Mouse (Mus musculus): Measurements from ENCODE around the gene Wdr83os.
"Not testable (repeated sequence)": the region's sequence is repeated elsewhere in the genome, so short reads cannot be mapped to it uniquely, and the experiment has no call there.

Wdr83os gene

DNA sequence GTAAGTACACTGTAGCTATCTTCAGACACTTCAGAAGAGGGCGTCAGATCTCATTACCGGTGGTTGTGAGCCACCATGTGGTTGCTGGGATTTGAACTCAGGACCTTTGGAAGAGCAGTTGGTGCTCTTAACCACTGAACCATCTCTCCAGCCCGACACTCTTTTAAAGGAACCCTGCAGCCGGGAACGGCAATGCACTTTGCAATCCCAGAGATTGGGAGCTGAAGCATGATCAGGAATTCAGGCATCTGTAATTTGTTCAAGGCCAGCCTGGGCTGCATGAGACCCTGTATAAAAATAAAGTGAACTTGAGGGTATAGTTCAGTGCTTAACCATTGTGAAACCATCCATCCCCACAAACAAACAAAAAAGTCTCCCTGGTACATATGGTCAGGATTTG lies 39.7 kb downstream of the Wdr83os start:
- DNase-seq, result not testable (repeated sequence)

DNA sequence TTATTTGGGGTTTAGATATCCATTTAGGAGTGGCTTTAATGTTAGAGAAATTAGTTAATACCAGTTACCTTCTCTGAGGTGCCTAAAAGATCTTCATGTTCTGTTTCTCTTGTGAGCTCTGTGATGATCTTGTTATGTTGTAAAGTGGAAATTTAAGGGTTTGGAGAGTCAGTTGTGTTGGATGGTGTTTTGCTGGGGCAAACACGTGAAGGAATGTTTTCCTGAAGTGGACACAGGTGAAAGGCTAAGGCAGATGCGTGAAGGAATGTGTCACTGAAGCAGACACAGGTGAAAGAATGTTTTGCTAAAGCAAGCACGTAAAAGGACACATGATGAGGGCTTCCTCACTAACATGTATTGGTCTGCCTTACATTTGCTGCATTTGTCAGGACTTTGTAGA lies 42.5 kb downstream of the Wdr83os start, which contains the start of gene Zfp791:
Zfp791 (minus strand) TSS at position 101 of the 400 bp plus-strand sequence.
- no peak for DNase-seq

DNA sequence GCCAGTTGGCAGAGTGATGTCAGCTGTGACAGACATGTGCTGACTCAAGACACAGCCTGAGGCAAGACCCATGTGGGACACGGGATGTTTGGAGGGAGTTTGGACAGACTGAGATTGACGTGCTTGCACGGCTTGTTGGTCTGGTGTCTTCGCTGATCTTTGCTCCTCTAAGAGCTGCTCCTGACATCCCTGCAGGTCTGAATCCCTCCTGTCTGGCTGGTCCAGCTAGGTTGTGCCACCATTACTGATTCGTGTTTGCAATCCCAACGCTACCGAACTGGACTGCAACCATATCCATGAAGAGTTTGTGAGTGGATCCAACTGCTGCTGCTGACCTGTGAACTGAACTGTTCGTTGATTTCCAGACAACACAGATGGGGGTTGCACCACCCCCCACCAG lies 43.2 kb downstream of the Wdr83os start:
- DNase-seq, result no peak

Measured in lung, postnatal 36 days (tissue).